Mouse (Mus musculus) heart, embryonic 16.5 days (tissue): ENCODE results near the gene Adgrl3. TPM values are rescaled to one million over a fixed set of nuclear protein-coding genes. Genes with fewer than 3 reads are reported as not detected.

ENCODE experiments used
- ATAC-seq: fragments of 200-750 bp; cut with Nextera tagmentation; replicated peaks from 2 replicates; pipeline ENCODE4 v1.8.0; 2017; ENCODE audit warnings: moderate number of reproducible peaks; ENCODE audit not compliant: insufficient read depth, low FRiP score; ENCODE audit errors: extremely low read depth
- H3K27ac ChIP-seq: fragments of 300-500 bp; sonication (generic); 2 replicates; pipeline ENCODE4 v1.5.1; 2014; ENCODE audit warnings: mild to moderate bottlenecking, low read length, control low read depth, moderate library complexity
- H3K27me3 ChIP-seq: fragments of 300-500 bp; sonication (generic); 2 replicates; pipeline ENCODE4 v1.6.1; 2014; ENCODE audit warnings: low read length, mixed read lengths; ENCODE audit not compliant: control insufficient read depth, insufficient read depth
- H3K36me3 ChIP-seq: fragments of 300-500 bp; sonication (generic); 2 replicates; pipeline ENCODE4 v1.6.1; 2014; ENCODE audit not compliant: control insufficient read depth, insufficient read depth
- H3K4me1 ChIP-seq: fragments of 300-500 bp; sonication (generic); 2 replicates; pipeline ENCODE4 v1.6.1; 2014; ENCODE audit warnings: low read length, mixed read lengths; ENCODE audit not compliant: control insufficient read depth, insufficient read depth
- H3K4me2 ChIP-seq: fragments of 300-500 bp; sonication (generic); 2 replicates; pipeline ENCODE4 v1.6.1; 2014; ENCODE audit warnings: low read depth, mild to moderate bottlenecking, control low read depth, low read length
- H3K4me3 ChIP-seq: fragments of 300-500 bp; sonication (generic); 2 replicates; pipeline ENCODE4 v1.5.1; 2014; ENCODE audit warnings: mild to moderate bottlenecking, control low read depth, low read length
- H3K9ac ChIP-seq: fragments of 300-500 bp; sonication (generic); 2 replicates; pipeline ENCODE4 v1.6.1; 2014; ENCODE audit warnings: low read length, control low read depth
- H3K9me3 ChIP-seq: fragments of 300-500 bp; sonication (generic); replicated peaks from 2 replicates; pipeline ENCODE4 v1.6.1; 2016; ENCODE audit warnings: low read length; ENCODE audit not compliant: control insufficient read depth
- WGBS: fragments of 180-500 bp; shearing (Covaris S2); extraction: QIAGEN DNeasy Blood & Tissue Kit; methylation state at CpG from one replicate; pipeline ENCODE4 v1.1.7; 2014; 5-methylcytosine and 5-hydroxymethylcytosine counted together
- polyA plus RNA-seq: library from polyadenylated mRNA; unstranded; fragments of >200 nt; fragmentation: Nextera tagmentation; extraction: Ambion mirVana; gene quantifications from 2 replicates; pipeline ENCODE4 v1.2.1, GENCODE M21; 2015

Gene Adgrl3
- 3.6 and 5.9 TPM in 2 replicates for polyA plus RNA-seq

DNA sequence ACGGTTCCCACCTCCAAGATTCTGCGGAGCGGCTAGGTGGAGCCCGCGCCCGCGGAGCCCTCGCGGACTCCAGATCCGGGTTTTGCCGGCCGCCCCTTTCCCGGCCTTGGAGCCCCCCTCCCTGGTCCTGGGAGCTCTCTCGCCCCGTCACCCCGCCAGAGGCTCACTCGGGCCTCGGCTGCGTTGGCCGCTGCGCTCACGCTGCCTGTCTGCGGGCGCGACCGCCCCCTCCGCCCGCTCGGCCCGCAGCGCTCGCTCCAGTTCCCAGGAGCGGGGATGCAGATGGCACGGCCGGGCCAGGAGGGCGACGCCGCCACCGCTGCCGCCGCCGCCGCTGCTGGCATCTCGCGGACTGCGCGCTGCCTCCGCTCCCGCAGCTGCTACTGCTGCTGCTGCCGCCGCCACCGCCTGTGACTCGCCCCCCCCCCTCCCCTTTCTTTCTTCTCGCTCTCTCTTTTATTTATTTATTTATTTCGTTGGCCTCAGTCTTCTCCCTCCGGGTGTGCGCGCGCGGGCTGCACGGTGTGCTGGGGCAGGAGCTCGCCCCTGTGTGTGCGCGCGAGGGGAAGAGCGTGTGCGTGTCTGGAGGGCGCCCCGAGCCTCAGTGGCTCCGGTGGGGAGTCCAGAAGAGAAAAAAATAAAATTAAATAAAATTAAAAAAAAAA is at the start of gene Adgrl3:
Gene Adgrl3 (plus strand): TSS at position 549 of the 665 bp plus-strand sequence.
- peak within 1 kb of the TSS; percentile 81 for H3K4me2 ChIP-seq
- no peaks in the 10 kb centered on the region for H3K9me3 ChIP-seq
- WGBS = under 1% methylated on average over 66 of the region's 70 CpGs
- peak within 1 kb of the TSS; percentile 65 for H3K27ac ChIP-seq
- no peaks in the 10 kb centered on the region for H3K36me3 ChIP-seq
- peaks cover 3% of the 10 kb centered on the region for H3K4me1 ChIP-seq
- H3K9ac ChIP-seq = peak within 1 kb of the TSS; percentile 72
- peaks cover 4% of the 10 kb centered on the region; the same call in 1 of the 2 replicates for H3K27me3 ChIP-seq
- ATAC-seq = peak; percentile 85
- peak within 1 kb of the TSS; percentile 81 for H3K4me3 ChIP-seq

DNA sequence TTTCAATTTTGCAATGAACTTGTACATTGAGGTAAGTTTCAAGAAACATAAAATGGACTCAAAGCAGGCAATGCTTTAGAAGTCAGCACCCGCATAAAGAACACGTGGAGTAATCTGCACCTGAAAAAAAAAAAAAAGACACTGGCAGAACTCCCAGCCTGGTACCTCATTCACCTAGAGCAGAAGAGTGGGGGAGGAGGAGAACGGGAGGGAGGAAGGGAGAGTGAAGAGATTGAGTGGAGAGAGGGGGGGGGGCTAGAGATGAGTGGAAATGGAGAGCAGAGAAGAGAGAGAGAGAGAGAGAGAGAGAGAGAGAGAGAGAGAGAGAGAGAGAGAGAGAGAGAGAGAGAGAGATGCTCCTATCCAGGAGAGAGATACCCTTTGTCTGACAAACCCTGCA is 772 bp upstream of the Adgrl3 start:
- WGBS = 9% methylated on average over 3 of the region's 3 CpGs
- Histone ChIP-seq H3K27ac (no peak overlapping the region), H3K9ac (peak overlapping the region; percentile 72; the same call in 1 of the 2 replicates), H3K9me3 (no peaks in the 10 kb centered on the region), H3K27me3 (peaks cover 4% of the 10 kb centered on the region; the same call in 1 of the 2 replicates), H3K36me3 (no peaks in the 10 kb centered on the region), H3K4me1 (peaks cover 2% of the 10 kb centered on the region), H3K4me3 (peak overlapping the region; percentile 81), H3K4me2 (peak overlapping the region; percentile 81)
- ATAC-seq = no peak

DNA sequence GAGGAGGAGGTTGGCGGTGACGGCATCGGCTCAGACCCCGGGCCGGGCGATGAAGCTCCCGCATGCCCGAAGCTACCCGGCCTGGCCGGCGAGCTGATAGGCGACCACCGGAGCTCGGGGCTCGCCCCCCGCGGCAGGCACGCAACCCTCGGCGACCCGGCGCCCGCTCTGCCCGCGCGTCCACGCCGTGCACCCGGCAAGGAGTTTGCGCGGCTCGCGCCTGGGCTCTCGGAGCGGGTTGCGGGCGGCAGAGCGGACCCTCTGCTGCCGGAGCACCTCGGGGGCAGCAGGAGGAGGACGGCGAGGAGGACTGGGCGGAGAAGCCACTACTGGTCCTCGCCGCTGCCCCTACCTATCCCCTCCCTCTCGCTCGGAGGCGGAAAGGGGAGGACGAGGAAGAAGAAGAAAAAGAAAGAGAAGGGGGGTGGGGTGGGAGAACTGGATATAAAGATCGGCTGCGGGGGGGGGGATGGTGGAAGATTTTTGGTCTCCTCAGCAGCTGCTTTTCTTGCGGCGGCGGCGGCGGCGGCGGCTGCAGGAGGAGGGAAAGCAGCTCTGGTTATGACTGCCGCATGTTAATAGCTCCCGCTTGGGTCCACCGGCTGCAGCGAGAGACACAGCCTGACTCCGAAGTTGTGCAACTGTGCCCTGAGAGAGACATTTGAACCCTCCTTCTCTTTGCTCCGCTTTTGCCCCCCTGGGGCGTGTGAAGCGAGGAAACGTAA is 505 bp downstream of the Adgrl3 start:
- under 1% methylated on average over 61 of the region's 67 CpGs for WGBS
- ATAC-seq = no peak

DNA sequence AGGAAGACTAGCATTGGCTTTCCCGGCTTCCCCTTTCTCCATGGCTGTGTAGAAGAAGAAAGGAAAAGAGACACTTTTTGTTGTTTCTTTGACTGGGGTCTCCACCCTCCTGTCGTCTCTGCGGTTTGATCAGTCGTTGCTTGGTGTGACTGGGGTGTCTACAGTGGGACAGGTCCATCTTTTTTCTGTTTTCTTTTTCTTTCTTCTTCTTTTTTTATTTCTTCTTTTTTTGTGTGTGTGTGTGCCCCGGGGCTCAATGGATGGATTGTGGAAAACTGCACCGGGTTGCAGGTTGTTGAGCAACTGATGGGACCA is 1.0 kb downstream of the Adgrl3 start:
- no peak for ATAC-seq
- peak overlapping the region; percentile 72 for H3K9ac ChIP-seq

More for the DNA sequence above, 505 bp downstream of the Adgrl3 start:
- peaks cover 3% of the 10 kb centered on the region for H3K4me1 ChIP-seq
- peak overlapping the region; percentile 65 for H3K27ac ChIP-seq
- H3K4me2 ChIP-seq = peak overlapping the region; percentile 81
- peaks cover 4% of the 10 kb centered on the region; the same call in 1 of the 2 replicates for H3K27me3 ChIP-seq
- no peaks in the 10 kb centered on the region for H3K36me3 ChIP-seq
- peak overlapping the region; percentile 72 for H3K9ac ChIP-seq
- no peaks in the 10 kb centered on the region for H3K9me3 ChIP-seq
- H3K4me3 ChIP-seq = peak overlapping the region; percentile 81

DNA sequence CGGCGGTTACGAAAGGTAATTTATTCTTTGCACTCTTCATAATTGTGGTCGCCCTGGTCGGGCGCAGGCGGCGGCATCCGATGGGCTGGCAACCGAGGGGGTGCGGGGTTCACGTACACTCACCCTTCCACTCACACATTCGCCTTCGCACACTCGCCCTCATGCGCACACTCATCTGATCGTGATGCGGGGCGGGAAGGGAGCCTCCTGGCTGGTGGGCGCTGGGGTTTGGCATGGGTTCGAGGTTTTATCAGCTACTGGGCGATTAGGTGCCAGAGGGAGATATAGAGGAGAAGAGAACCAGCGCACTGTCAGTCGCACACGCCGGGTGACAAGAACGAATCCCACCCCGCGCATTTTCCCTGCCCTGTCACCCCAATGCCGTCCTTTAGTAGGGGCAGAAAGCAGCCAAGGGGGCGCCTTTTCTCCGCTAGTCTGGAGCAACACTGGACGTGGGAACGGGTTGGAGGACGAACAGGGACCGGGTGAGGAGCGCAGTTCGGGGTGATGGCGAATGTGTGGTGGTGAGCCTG is 1.5 kb downstream of the Adgrl3 start:
- Histone ChIP-seq H3K9me3 (no peaks in the 10 kb centered on the region), H3K36me3 (no peaks in the 10 kb centered on the region), H3K4me1 (peaks cover 3% of the 10 kb centered on the region), H3K27me3 (peaks cover 4% of the 10 kb centered on the region; the same call in 1 of the 2 replicates), H3K9ac (peak overlapping the region; percentile 57), H3K4me2 (peak overlapping the region; percentile 81), H3K27ac (no peak overlapping the region), H3K4me3 (peak overlapping the region; percentile 81)
- under 1% methylated on average over 39 of the region's 39 CpGs for WGBS
- ATAC-seq = no peak

More for the DNA sequence above, 1.0 kb downstream of the Adgrl3 start:
- H3K4me2 ChIP-seq = peak overlapping the region; percentile 81
- 0 out of 2 replicates have a peak overlapping the region, but pooled peaks have one; percentile 28 for H3K27ac ChIP-seq
- H3K27me3 ChIP-seq = peaks cover 4% of the 10 kb centered on the region; the same call in 1 of the 2 replicates
- no peaks in the 10 kb centered on the region for H3K36me3 ChIP-seq
- H3K4me1 ChIP-seq = peaks cover 3% of the 10 kb centered on the region
- 0% methylated on average over 6 of the region's 6 CpGs for WGBS
- H3K4me3 ChIP-seq = peak overlapping the region; percentile 81
- H3K9me3 ChIP-seq = no peaks in the 10 kb centered on the region

DNA sequence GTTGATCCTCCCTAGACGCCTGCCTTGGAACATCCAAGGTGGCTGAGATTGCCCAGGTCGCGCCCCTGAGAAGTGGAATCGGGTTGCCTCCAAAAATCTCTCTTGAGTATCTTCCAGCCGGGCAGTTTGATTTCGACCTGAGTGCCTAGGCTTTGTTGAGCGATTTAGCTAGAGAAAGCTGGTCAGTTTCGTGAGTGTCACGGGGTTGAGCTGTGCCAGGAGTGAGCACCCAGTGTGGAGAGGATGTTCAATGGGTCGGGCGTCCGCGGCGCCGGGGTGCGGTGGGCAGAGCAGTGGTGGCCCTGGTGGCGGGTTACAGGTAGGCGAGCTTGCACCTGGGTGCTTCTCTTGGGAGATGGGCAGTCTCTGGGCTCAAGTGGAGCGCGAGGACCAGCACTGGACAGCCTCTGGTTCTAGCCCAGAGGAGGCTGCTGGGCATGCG is 1.9 kb downstream of the Adgrl3 start:
- Histone ChIP-seq H3K27me3 (peaks cover 4% of the 10 kb centered on the region; the same call in 1 of the 2 replicates), H3K9me3 (no peaks in the 10 kb centered on the region), H3K36me3 (no peaks in the 10 kb centered on the region), H3K9ac (peak overlapping the region; percentile 57), H3K4me3 (peak overlapping the region; percentile 81), H3K4me2 (peak overlapping the region; percentile 81), H3K27ac (no peak overlapping the region), H3K4me1 (peaks cover 3% of the 10 kb centered on the region)
- no peak for ATAC-seq
- WGBS = 0% methylated on average over 21 of the region's 21 CpGs

DNA sequence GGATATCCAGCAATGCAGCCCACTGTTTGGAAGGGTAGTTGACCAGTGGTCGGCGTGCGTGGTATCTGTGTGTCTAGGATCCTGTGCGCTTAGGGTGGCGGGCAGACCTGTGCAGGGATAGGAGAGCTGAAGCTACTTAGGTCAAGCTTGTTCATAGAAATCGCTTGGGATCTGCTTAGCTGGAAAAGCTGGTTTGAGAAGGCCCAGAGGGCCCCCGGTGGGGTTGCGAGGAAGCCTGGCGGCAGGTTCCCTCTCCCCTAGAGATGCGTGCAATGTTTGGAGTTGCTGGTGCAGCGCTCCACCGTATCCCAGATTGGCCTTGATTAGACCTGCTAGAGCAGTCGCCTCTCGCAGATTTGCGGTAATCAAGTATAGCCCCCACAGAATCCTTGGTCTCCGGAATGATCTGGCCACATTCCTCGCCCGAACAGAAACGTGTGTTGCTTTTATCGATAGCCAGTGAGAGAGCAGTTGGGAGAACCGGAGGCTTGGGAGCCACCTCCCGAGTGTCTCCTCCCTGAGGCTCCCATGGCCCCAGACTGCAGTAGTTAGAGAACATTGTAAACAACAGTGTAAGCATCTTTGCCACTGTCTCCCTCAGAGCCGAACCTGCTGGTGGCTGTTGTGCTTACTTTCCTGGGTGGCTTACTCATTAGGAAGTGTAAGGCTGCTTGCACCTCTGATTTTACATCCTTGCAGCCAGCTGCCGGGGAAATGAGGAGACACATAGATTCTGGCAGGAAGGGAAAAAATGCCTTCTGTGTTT is 2.6 kb downstream of the Adgrl3 start:
- Histone ChIP-seq H3K27me3 (peaks cover 4% of the 10 kb centered on the region; the same call in 1 of the 2 replicates), H3K4me3 (peak overlapping the region; percentile 81), H3K4me1 (peaks cover 3% of the 10 kb centered on the region), H3K36me3 (no peaks in the 10 kb centered on the region), H3K27ac (no peak overlapping the region), H3K9ac (peak overlapping the region; percentile 57), H3K4me2 (peak overlapping the region; percentile 81), H3K9me3 (no peaks in the 10 kb centered on the region)
- WGBS = 1% methylated on average over 24 of the region's 24 CpGs
- ATAC-seq = 0 out of 2 replicates have a peak, but pooled peaks have one; percentile 5

DNA sequence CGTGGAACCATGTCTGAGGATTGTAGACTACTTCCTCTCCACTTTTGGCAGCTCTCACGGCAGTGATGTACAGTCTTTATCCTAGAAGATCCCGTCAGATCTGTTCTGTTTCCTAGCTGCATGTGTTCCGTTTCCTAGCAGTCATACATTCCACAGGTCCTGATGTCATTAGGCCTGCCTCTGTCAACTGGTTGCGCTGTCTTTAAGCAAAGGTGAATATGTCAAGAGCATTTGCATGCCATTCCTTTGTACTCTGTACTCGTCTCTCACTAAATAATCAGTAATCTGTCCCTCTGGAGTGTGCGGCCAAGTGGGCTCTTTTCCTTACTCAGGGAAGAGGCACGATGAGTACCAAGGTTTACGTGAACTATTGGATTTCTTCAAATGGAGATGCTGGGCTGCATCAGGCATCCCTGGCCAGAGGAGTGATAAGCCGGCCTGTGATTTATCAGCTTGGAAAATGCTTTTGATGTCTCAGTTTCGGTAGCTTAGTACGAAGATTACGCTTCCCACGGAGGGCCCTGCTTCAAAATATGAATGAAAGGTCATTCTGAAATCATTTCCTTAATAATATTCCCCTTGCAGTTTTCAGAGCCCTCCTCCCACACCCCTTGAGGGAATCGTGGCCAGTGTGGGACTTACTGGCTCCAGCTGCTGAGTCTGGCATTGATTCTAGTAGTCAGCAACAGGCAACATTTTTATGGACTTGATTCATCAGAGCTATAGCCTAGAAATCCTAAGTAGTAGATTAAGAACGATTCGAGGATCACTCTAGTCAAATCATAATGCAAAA is 4.2 kb downstream of the Adgrl3 start:
- H3K9me3 ChIP-seq = no peaks in the 10 kb centered on the region
- peak overlapping the region; percentile 0; the same call in 1 of the 2 replicates for H3K4me3 ChIP-seq
- peaks cover 3% of the 10 kb centered on the region for H3K4me1 ChIP-seq
- H3K27ac ChIP-seq = no peak overlapping the region
- H3K36me3 ChIP-seq = no peaks in the 10 kb centered on the region
- H3K9ac ChIP-seq = no peak overlapping the region
- WGBS = 24% methylated on average over 17 of the region's 17 CpGs
- peak overlapping the region; percentile 50 for H3K4me2 ChIP-seq
- ATAC-seq = no peak
- peaks cover 4% of the 10 kb centered on the region; the same call in 1 of the 2 replicates for H3K27me3 ChIP-seq
